Mouse (Mus musculus): Measurements from ENCODE around the gene Bnipl.
"Not testable (repeated sequence)": the region's sequence is repeated elsewhere in the genome, so short reads cannot be mapped to it uniquely, and the experiment has no call there.

Gene Bnipl

GRCm38 (mm10) chr3:95212889-95213608 is 37.9 kb downstream of the Bnipl start:
- DNase-seq (ENCODE audit: low spot score) = not testable (repeated sequence)

GRCm38 (mm10) chr3:95210585-95210984 is 40.4 kb downstream of the Bnipl start:
- no peak for DNase-seq (ENCODE audit: low spot score)

GRCm38 (mm10) chr3:95208286-95208685 is 42.7 kb downstream of the Bnipl start:
- no peak for DNase-seq (ENCODE audit: low spot score)

- DNase-seq (ENCODE audit: low spot score) = no peak
Observed at GRCm38 (mm10) chr3:95203880-95204279, 47.1 kb downstream of the Bnipl start.

- DNase-seq (ENCODE audit: low spot score) = no peak
Observed at GRCm38 (mm10) chr3:95200562-95200961, 50.4 kb downstream of the Bnipl start.

- DNase-seq (ENCODE audit: low spot score) = no peak
Observed at GRCm38 (mm10) chr3:95200132-95200531, 50.9 kb downstream of the Bnipl start.

GRCm38 (mm10) chr3:95199101-95199500 is 51.9 kb downstream of the Bnipl start:
- no peak for DNase-seq (ENCODE audit: low spot score)

- no peak for DNase-seq (ENCODE audit: low spot score)
Observed at GRCm38 (mm10) chr3:95195772-95196171, 55.2 kb downstream of the Bnipl start.

GRCm38 (mm10) chr3:95194721-95195135 is 56.3 kb downstream of the Bnipl start:
- no peak for DNase-seq (ENCODE audit: low spot score)

Measured in spleen, adult 12 weeks (tissue).